Mouse (Mus musculus): ENCODE results near the gene Pgk2. TPM values are rescaled to one million over a fixed set of nuclear protein-coding genes. Genes with fewer than 3 reads are reported as not detected.
"Not testable (repeated sequence)": the region's sequence is repeated elsewhere in the genome, so short reads cannot be mapped to it uniquely, and the experiment has no call there.

Pgk2 gene
- total RNA-seq (2014; rRNA removed), result not detected in 2 replicates
- not detected in 2 replicates for polyA plus RNA-seq (2015; fragmentation: Nextera tagmentation; extraction: Ambion mirVana)

- H3K27ac ChIP-seq (ENCODE audit: low read depth, low read length), result no peak within 1 kb of the TSS
- 78% methylated on average over 4 of the region's 4 CpGs for WGBS
- no peaks in the 10 kb centered on the region for H3K4me1 ChIP-seq (ENCODE audit: insufficient read depth)
- no peak within 1 kb of the TSS for H3K4me2 ChIP-seq (ENCODE audit: low read depth)
- ATAC-seq (no peak), DNase-seq (no peak)
- H3K27me3 ChIP-seq (ENCODE audit: insufficient read depth, low read length), result no peaks in the 10 kb centered on the region
- H3K9ac ChIP-seq, result no peak within 1 kb of the TSS
- H3K4me3 ChIP-seq (ENCODE audit: low read depth, low read length), result no peak within 1 kb of the TSS
- H3K36me3 ChIP-seq (ENCODE audit: insufficient read depth), result no peaks in the 10 kb centered on the region
- TF ChIP-seq CTCF (IDR thresholded peaks at IDR 0.05; ENCODE audit: low read depth), result no peak
- no peaks in the 10 kb centered on the region for H3K9me3 ChIP-seq (ENCODE audit: low read length)
Observed at GRCm38 (mm10) chr17:40208540-40208939, at the start of gene Pgk2. Gene Pgk2 (minus strand): TSS chr17:40208640.

GRCm38 (mm10) chr17:40252487-40252886, 44.0 kb upstream of the Pgk2 start:
- no peaks in the 10 kb centered on the region for H3K27me3 ChIP-seq (ENCODE audit: insufficient read depth, low read length)
- no peaks in the 10 kb centered on the region for H3K4me1 ChIP-seq (ENCODE audit: insufficient read depth)
- DNase-seq (no peak), ATAC-seq (no peak)
- no peak overlapping the region for H3K4me3 ChIP-seq (ENCODE audit: low read depth, low read length)
- H3K9ac ChIP-seq, result no peak overlapping the region
- H3K4me2 ChIP-seq (ENCODE audit: low read depth), result no peak overlapping the region
- H3K27ac ChIP-seq (ENCODE audit: low read depth, low read length), result no peak overlapping the region
- no peak for TF ChIP-seq CTCF (IDR thresholded peaks at IDR 0.05; ENCODE audit: low read depth)
- H3K9me3 ChIP-seq (ENCODE audit: low read length), result no peaks in the 10 kb centered on the region
- 98% methylated on average over 1 of the region's 1 CpGs for WGBS
- no peaks in the 10 kb centered on the region for H3K36me3 ChIP-seq (ENCODE audit: insufficient read depth)

GRCm38 (mm10) chr17:40242135-40242534, 33.7 kb upstream of the Pgk2 start, which contains the start of gene Crisp3:
Gene Crisp3 (minus strand): TSS chr17:40242288.
- DNase-seq (no peak), ATAC-seq (no peak)
- no peak for TF ChIP-seq CTCF (IDR thresholded peaks at IDR 0.05; ENCODE audit: low read depth)
- H3K4me3 ChIP-seq (ENCODE audit: low read depth, low read length), result no peak within 1 kb of the TSS
- no peaks in the 10 kb centered on the region for H3K4me1 ChIP-seq (ENCODE audit: insufficient read depth)
- H3K9ac ChIP-seq, result no peak within 1 kb of the TSS
- no peaks in the 10 kb centered on the region for H3K9me3 ChIP-seq (ENCODE audit: low read length)
- no peaks in the 10 kb centered on the region for H3K36me3 ChIP-seq (ENCODE audit: insufficient read depth)
- H3K27ac ChIP-seq (ENCODE audit: low read depth, low read length), result no peak within 1 kb of the TSS
- H3K4me2 ChIP-seq (ENCODE audit: low read depth), result no peak within 1 kb of the TSS
- H3K27me3 ChIP-seq (ENCODE audit: insufficient read depth, low read length), result no peaks in the 10 kb centered on the region

- not testable (repeated sequence) for H3K36me3 ChIP-seq (ENCODE audit: insufficient read depth); DNase-seq; H3K4me3 ChIP-seq (ENCODE audit: low read depth, low read length); H3K9ac ChIP-seq; H3K27me3 ChIP-seq (ENCODE audit: insufficient read depth, low read length); H3K27ac ChIP-seq (ENCODE audit: low read depth, low read length); H3K9me3 ChIP-seq (ENCODE audit: low read length); H3K4me2 ChIP-seq (ENCODE audit: low read depth); ATAC-seq; H3K4me1 ChIP-seq (ENCODE audit: insufficient read depth)
Observed at GRCm38 (mm10) chr17:40201803-40202202, 6.6 kb downstream of the Pgk2 start.

- not testable (repeated sequence) for H3K9ac ChIP-seq; H3K4me3 ChIP-seq (ENCODE audit: low read depth, low read length); H3K27me3 ChIP-seq (ENCODE audit: insufficient read depth, low read length); H3K9me3 ChIP-seq (ENCODE audit: low read length); H3K4me2 ChIP-seq (ENCODE audit: low read depth); H3K27ac ChIP-seq (ENCODE audit: low read depth, low read length); H3K36me3 ChIP-seq (ENCODE audit: insufficient read depth); H3K4me1 ChIP-seq (ENCODE audit: insufficient read depth); ATAC-seq
- 86% methylated on average over 4 of the region's 4 CpGs for WGBS
- peak; percentile 4 for DNase-seq
Observed at GRCm38 (mm10) chr17:40190192-40190591, 18.2 kb downstream of the Pgk2 start.

GRCm38 (mm10) chr17:40157729-40158359, 50.6 kb downstream of the Pgk2 start:
- peak; percentile 66 for ATAC-seq

More at GRCm38 (mm10) chr17:40157729-40158359, 50.6 kb downstream of the Pgk2 start:
- H3K4me3 ChIP-seq (ENCODE audit: low read depth, low read length); H3K9ac ChIP-seq; H3K4me1 ChIP-seq (ENCODE audit: insufficient read depth); H3K4me2 ChIP-seq (ENCODE audit: low read depth); H3K36me3 ChIP-seq (ENCODE audit: insufficient read depth); H3K27me3 ChIP-seq (ENCODE audit: insufficient read depth, low read length); H3K27ac ChIP-seq (ENCODE audit: low read depth, low read length); H3K9me3 ChIP-seq (ENCODE audit: low read length): not testable (repeated sequence)
- 48% methylated on average over 8 of the region's 8 CpGs for WGBS
- peak; percentile 11; the same call in 1 of the 2 replicates for TF ChIP-seq CTCF (IDR thresholded peaks at IDR 0.05; ENCODE audit: low read depth)
- peak; percentile 0 for DNase-seq

Other genes with a start within 250 kb of the Pgk2 start
- gene AC192777.2, start 113.2 kb downstream of the Pgk2 start, total RNA-seq (2014; rRNA removed), result not detected in 2 replicates
- not detected in 2 replicates for gene AC192777.2, start 113.2 kb downstream of the Pgk2 start, polyA plus RNA-seq (2015; fragmentation: Nextera tagmentation; extraction: Ambion mirVana)
- not detected in 2 replicates for gene Crisp3, start 33.6 kb upstream of the Pgk2 start, total RNA-seq (2014; rRNA removed)
- gene Crisp3, start 33.6 kb upstream of the Pgk2 start, polyA plus RNA-seq (2015; fragmentation: Nextera tagmentation; extraction: Ambion mirVana), result not detected in 2 replicates
- not detected in 2 replicates for gene Crisp1, start 110.6 kb upstream of the Pgk2 start, total RNA-seq (2014; rRNA removed)
- not detected in 2 replicates for gene Crisp1, start 110.6 kb upstream of the Pgk2 start, polyA plus RNA-seq (2015; fragmentation: Nextera tagmentation; extraction: Ambion mirVana)